Mouse (Mus musculus): Measurements from ENCODE around the gene Tpd52l2.

Tpd52l2 gene

DNA sequence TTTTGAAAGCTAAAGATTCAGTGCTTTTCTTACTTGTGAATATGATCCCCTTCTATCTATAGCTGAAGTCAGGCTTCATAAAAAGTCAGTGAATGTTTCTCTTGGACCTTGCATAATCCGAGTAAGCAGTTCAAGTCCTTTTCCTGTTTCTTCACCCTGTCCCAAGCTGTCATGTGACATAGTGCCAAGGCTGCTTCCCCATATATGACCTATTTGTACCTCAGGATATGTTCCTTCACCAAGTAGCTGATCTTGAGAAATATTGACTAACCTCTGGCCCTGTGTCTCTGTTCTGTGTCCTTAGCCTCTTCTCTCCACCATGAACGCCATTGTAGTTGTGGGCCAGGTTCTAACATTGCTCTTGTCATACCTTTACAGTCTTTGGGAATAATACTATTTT is 39.5 kb downstream of the Tpd52l2 start:
- in situ Hi-C loops (cut with MboI, MseI) = no loop called here

DNA sequence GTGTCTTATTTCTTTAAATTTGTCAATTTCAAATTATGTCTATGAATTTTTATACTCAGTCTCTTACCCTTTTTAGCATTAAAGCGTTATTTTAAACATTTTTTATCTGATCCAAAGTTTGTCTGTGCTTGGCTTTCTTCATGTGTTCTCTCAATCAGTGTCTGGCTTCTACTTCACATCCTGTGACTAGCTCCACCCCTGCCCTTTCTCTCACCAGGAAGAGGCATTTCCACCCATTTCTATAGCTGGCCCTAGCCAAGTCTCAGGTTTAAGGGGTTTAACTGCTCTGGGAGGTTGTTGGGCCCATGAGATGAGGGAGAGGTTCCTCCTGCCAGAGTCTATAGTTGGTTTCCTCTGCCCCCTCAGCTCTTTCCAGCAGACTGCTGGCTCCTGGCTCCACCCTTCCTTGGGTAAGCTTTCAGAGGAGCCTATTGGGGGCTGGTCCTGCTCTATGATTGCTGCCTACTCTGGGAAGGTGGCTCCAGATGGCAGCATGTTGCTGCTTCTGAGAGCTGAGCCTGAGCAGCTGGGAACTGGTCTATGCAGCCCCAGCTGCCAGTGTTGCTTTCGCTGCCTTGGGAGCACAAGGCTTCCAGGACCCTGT is 40.6 kb downstream of the Tpd52l2 start:
- in situ Hi-C loops (cut with MboI, MseI) = no loop called here

DNA sequence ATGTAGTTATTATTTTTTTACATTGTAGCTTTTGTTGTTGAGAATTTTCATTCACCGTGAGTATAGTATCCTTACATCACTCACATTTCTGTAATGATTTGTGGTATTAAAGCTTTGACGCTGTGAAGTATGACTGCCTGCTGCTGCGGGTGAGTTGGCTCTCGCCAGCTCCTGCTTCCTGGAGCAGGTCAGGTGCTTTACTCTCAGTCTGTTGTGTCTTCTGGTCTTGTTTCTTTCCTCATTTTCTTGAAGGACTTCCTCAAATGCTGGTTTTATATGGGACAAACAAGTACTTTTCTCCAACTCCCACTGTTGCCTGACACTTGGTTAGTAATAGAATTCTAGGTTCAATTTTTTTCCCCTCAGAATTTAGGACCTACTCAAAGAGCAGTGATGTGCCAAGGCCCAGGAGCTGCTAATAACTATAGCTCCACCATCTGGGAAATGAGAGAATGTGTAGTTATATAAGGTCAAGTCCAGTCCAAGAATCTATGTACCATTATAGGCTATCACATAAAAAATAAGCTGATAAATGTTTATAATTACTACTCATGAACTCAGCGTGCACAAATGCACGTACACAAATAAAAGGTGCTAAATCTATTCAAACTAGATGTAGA is 44.9 kb downstream of the Tpd52l2 start:
- in situ Hi-C loops (cut with MboI, MseI) = loop anchor here (10.0 kb wide), 1 partner anchor 457 kb away; no protein-coding TSS in a partner anchor

DNA sequence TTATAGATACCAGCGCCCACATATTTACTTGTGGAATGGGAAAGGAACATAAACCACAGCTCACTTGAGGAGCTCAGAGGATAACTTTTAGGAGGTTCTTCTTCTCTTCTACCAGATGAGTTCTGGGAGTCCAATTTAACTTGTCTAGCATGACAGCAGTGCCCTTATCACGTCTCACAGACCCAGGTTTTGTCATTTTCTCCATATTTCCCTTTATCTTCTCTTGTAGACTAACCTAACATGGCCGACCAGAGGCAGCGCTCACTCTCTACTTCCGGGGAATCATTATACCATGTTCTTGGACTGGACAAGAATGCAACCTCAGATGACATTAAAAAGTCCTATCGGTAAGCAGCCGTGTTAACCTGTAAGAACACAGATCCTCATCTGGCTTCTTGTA is 49.2 kb downstream of the Tpd52l2 start:
- in situ Hi-C loops (cut with MboI, MseI) = loop anchor here (10.0 kb wide), 1 partner anchor 461 kb away; no protein-coding TSS in a partner anchor

DNA sequence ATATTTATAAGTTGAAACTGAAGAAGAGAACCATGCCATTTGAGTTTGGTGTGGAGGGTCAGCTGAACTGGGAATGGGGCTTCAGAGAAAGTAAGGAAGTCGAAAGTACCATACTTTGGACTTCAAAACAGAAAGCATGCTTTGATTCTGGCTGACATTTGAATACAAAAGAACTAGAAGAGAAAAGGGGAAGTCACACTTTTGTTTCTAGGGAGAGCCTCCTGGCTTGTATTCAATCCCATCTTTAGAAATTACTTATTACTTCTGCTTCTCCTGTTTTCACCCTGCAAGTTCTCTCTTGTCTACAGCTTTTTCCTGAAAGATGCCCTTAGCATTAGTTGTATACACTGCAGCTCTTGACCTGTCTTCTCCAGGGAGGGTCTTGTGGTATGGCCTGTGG is 51.3 kb downstream of the Tpd52l2 start:
- in situ Hi-C loops (cut with MboI, MseI) = loop anchor here (10.0 kb wide), 1 partner anchor 463 kb away; no protein-coding TSS in a partner anchor

DNA sequence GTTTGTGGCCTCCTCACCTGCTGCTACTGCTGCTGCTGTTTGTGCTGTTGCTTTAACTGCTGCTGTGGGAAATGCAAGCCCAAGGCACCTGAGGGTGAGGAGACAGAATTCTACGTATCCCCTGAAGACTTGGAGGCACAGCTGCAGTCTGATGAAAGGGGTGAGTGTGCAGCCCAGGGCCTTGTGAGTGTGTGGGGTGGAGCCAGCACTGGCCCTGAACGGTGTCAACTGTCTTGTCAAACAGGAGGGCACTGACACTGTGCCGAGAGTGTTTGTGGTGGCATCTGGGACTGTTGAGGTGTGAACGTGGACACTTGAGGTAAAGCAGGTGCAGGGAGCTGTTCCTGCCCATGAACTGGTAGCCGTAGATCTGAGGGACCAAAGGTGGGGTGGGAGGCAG is 51.7 kb downstream of the Tpd52l2 start:
- in situ Hi-C loops (cut with MboI, MseI) = loop anchor here (10.0 kb wide), 1 partner anchor 464 kb away; no protein-coding TSS in a partner anchor

DNA sequence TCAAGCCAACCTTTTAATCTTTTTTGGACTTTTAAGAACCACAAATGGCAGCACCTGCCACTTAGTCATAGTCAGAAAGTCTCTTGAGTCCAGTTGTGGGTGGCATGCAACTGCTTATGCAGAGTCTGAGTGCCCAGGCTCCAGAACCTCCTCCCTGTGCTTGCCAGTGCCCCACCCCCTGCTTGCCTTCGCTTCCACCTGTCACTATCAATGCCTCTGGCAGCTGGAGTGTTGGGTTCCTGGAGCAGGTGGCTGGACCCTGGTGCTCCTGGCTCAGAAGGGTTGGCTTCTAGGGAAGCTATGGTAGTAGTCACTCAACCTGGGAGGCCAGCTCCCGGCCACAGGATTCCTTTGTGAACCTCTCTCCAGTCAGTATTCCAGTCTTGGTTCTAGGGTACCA is 53.3 kb downstream of the Tpd52l2 start:
- in situ Hi-C loops (cut with MboI, MseI) = no loop called here

DNA sequence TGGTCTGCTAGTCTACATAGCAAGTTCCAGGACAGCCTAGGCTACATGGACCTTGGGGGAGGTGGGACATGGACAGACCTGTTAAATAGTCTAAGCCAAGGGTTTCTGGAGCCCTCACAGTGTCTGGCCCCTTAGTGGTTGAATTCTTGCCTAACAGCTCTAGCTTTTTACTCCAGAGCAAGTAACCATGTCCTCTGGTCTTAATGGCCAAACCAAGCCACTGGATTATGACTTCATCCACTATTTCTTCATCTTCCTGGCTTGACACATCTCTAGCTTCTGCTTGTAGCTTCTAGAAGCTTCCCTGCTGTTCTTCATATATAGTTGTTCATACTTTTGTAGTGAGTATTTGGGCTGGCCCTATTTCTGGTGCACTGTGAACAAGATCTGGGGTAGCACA is 56.8 kb downstream of the Tpd52l2 start:
- in situ Hi-C loops (cut with MboI, MseI) = no loop called here

DNA sequence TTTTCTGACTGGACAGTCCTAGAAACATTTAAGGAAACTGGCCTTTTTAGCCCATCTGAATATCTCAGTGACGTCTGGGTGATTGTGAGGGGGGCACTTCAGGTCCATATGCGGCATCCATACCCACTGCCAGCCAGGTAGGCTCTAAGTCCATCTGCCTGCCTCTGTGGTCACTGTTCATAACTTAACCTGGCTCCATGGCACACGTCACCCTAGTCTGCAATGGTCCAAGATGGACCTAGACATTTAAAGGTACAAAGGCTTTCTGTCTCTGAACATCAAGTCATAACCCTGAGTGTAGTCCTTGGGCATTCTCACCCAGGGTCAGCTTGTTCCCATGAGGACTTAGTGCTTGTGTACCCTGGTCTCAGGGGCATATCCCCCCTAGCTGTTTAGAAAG is 70.4 kb downstream of the Tpd52l2 start:
- in situ Hi-C loops (cut with MboI, MseI) = no loop called here
